Mouse (Mus musculus) heart, adult 2 months (tissue): ENCODE data around the gene Kif24.

Experiments
- CTCF ChIP-seq: fragments of 200-600 bp; IDR thresholded peaks from 2 replicates; pipeline ENCODE4 v1.8.1; 2022; ENCODE audit warnings: antibody characterized with exemption, mild to moderate bottlenecking, moderate library complexity
- POLR2A ChIP-seq: fragments of 200-500 bp; IDR thresholded peaks from 2 replicates; pipeline ENCODE4 v1.6.1; 2011; ENCODE audit warnings: mild to moderate bottlenecking, low read depth, low read length, control low read depth; ENCODE audit not compliant: insufficient read depth

DNA sequence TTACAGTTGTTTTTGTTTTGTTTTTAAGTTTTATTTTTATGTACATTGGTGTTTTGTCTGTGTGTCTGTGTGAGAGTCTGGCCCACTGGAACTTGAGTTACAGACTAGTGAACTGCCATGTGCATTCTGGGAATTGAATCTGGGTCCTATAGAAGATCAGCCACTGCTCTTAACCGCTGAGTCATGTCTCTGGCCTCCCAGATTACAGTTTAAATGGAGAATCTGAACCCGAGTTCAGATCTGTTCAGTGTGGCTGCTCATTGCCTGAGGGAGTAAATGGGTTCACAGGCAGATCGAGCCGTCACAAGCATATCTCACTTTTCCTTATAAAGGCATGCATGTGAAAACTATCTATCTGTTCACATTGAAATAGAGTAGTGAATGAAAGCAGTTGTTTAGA, 111.9 kb downstream of the Kif24 start:
- TF ChIP-seq CTCF: no peak
- TF ChIP-seq POLR2A: no peak
